Mouse (Mus musculus) left cerebral cortex, adult 8-10 months (tissue): ENCODE measurements at regions not wholly inside any gene's neighbourhood (a gene's known extent, or its start where the extent isn't known, plus 50 kb on each side); places are given as distances from the start of the nearest gene placed in this dataset.

Experiments
- DNase-seq, 2 experiments: peaks; one replicate each; pipeline ENCODE4 v3.0.0; 2022; ENCODE audit warnings: low spot score in 2 of 2

- DNase-seq = no peak
Observed at GRCm38 (mm10) chr4:83986951-83987822, 461.8 kb downstream of the Ccdc171 start.

- DNase-seq = no peak
Observed at GRCm38 (mm10) chr4:83987846-83988245, 462.5 kb downstream of the Ccdc171 start.

- no peak for DNase-seq
Observed at GRCm38 (mm10) chr4:83988314-83988713, 463.0 kb downstream of the Ccdc171 start.

- no peak for DNase-seq
Observed at GRCm38 (mm10) chr4:83990126-83990989, 465.0 kb downstream of the Ccdc171 start.

GRCm38 (mm10) chr4:83991195-83991594, 465.9 kb downstream of the Ccdc171 start:
- no peak for DNase-seq

- no peak for DNase-seq
Observed at GRCm38 (mm10) chr4:83997079-83997478, 471.7 kb downstream of the Ccdc171 start.

- no peak for DNase-seq
Observed at GRCm38 (mm10) chr4:84001645-84002044, 476.3 kb downstream of the Ccdc171 start.

GRCm38 (mm10) chr4:84004055-84004778, 478.9 kb downstream of the Ccdc171 start:
- no peak for DNase-seq

GRCm38 (mm10) chr4:84004786-84005382, 479.5 kb downstream of the Ccdc171 start:
- no peak for DNase-seq

GRCm38 (mm10) chr4:84011941-84012340, 486.6 kb downstream of the Ccdc171 start:
- DNase-seq = no peak

GRCm38 (mm10) chr4:84015139-84015538, 489.8 kb downstream of the Ccdc171 start:
- no peak for DNase-seq

- DNase-seq = no peak
Observed at GRCm38 (mm10) chr4:84015552-84016169, 490.3 kb downstream of the Ccdc171 start.

GRCm38 (mm10) chr4:84018135-84018534, 492.8 kb downstream of the Ccdc171 start:
- no peak for DNase-seq

- DNase-seq = no peak
Observed at GRCm38 (mm10) chr4:84018774-84019173, 493.4 kb downstream of the Ccdc171 start.

GRCm38 (mm10) chr4:84019500-84020255, 494.3 kb downstream of the Ccdc171 start:
- no peak for DNase-seq

- no peak for DNase-seq
Observed at GRCm38 (mm10) chr4:84020692-84021091, 495.3 kb downstream of the Ccdc171 start.

GRCm38 (mm10) chr4:84022323-84022722, 497.0 kb downstream of the Ccdc171 start:
- DNase-seq = no peak

- DNase-seq = no peak
Observed at GRCm38 (mm10) chr4:84026144-84026543, 500.8 kb downstream of the Ccdc171 start.

GRCm38 (mm10) chr4:84028120-84028519, 502.8 kb downstream of the Ccdc171 start:
- no peak for DNase-seq

- DNase-seq = no peak
Observed at GRCm38 (mm10) chr4:84030916-84031315, 505.6 kb downstream of the Ccdc171 start.
